Mouse (Mus musculus): ENCODE data around the gene Pfdn5.
"Not testable (repeated sequence)": the region's sequence is repeated elsewhere in the genome, so short reads cannot be mapped to it uniquely, and the experiment has no call there.

Pfdn5 gene

DNA sequence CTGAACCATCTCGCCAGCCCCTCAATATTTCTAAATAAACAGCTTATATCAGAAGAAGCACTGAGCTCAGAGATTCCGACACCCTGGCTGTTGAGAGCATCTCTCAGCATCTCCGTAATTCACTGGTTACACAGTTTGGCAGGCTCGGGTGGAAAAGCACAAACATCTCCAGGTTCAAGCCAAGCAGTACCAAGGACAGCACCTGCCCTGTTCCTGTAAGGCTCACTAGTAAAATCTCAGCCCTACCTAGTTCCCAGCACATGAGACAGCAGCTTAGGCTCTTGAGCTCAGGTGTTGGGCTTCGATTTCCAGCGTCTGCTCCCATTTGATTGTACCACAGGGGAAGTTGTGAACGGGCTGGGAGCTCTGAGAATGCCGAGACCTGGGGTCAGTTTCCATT, 9.3 kb downstream of the Pfdn5 start:
- in situ Hi-C loops (cut with MboI; ENCODE audit: low sequenced_read_pairs) = no loop called here

- in situ Hi-C loops (cut with MboI; ENCODE audit: low sequenced_read_pairs) = not testable (repeated sequence)
These were observed 10.0 kb downstream of the Pfdn5 start for GRCm38 (mm10) chr15:102335925-102336324.

DNA sequence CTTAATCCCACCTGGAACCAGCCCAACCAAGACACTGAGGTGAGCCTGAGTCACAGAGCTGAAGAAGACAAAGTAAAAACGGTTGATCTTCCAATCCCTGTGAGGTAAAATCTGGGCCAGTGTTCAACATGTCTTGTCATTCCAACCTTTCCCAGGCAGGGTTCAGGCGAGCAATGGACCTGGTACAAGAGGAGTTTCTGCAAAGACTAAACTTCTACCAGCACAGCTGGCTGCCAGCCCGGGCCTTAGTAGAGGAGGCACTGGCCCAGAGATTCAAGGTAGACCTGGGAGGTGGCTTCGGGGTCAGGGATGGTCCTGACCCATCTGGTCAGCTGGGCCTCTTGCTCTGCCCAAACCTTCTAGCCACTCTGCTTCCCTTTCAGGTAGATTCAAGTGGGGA, 11.0 kb downstream of the Pfdn5 start:
- in situ Hi-C loops (cut with MboI; ENCODE audit: low sequenced_read_pairs) = no loop called here

DNA sequence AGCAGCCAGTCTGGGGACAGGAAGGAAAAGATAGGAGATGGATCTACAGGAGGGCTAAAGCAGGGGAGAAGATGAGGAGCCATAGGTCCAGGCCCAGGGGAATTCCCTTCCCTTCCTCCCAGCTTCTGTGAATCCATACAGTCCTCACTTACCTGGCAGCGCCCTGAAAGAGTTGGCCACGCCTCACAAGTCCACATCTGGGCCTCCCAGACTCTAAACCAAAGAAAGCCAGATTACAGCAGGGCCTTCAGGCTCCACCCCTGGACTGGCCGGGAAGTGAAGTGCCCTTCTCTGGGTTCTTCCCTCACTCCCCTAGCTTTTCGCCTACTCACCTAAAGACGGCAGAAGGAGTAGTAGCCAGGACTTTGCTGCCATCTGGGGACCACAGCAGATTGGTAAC, 13.7 kb downstream of the Pfdn5 start:
- in situ Hi-C loops (cut with MboI; ENCODE audit: low sequenced_read_pairs) = no loop called here

GRCm38 (mm10) chr15:102341580-102341979, 15.7 kb downstream of the Pfdn5 start:
- in situ Hi-C loops (cut with MboI; ENCODE audit: low sequenced_read_pairs) = no loop called here

GRCm38 (mm10) chr15:102344490-102344889, 18.6 kb downstream of the Pfdn5 start:
- in situ Hi-C loops (cut with MboI; ENCODE audit: low sequenced_read_pairs) = no loop called here

GRCm38 (mm10) chr15:102346444-102346843, 20.5 kb downstream of the Pfdn5 start:
- in situ Hi-C loops (cut with MboI; ENCODE audit: low sequenced_read_pairs) = no loop called here

DNA sequence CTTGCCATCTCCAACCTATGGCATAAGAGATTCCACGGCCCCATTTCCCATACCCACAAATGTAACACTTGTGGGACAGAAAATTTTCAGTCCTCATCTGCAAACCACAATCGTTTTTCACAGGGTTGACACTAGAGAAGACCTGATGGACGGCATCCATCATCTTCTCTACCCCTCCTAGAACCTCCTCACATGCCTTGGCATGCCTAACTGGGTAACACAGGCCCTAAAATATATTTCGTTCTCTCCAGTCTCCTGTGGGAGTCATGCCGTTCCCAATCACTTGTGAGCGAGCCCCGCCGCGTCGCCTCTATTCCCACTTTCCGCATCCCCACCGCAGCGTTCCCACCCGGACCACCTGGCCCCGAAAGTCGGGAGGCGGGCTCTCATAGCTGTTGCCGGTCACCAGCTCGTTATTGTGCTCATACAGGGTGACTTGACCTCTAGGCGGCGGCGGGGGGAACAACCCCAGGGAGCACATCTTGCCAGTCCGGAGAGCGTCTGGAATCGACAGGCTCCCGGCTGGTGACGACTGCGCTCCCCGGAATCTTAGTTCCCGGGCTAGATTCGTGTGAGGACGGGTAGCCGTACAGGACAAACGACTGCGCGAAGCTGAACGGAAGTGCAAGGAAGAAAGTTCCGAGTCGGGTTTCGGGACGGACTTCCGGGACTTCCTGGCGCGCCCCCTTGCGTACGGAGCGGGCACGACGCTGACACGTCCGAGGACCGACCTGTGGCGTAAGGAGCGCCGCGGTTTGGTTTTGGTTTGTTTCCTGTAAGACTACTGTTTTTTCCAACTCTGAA, 24.4 kb downstream of the Pfdn5 start, which contains the start of gene Aaas:
Aaas (minus strand) TSS at position 634 of the 804 bp plus-strand sequence.
- in situ Hi-C loops (cut with MboI; ENCODE audit: low sequenced_read_pairs) = no loop called here

DNA sequence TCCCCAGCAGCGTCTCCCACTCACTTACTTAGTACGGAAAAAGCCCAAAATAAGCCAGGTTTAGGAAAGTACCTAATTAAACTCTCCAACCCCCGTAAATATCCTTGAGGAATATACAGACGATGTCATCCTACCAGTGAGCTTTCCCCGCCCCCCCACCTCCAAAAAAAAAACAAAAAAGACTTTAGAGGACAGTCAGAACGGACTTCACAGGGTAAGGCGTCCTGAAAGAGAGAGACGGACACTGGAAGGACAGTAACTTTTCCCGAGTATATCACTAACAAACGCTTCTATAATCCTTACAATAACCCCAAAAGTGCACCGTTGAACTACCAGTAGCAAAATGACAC, 25.0 kb downstream of the Pfdn5 start:
- in situ Hi-C loops (cut with MboI; ENCODE audit: low sequenced_read_pairs) = no loop called here

GRCm38 (mm10) chr15:102352177-102352576, 26.3 kb downstream of the Pfdn5 start:
- in situ Hi-C loops (cut with MboI; ENCODE audit: low sequenced_read_pairs) = no loop called here

DNA sequence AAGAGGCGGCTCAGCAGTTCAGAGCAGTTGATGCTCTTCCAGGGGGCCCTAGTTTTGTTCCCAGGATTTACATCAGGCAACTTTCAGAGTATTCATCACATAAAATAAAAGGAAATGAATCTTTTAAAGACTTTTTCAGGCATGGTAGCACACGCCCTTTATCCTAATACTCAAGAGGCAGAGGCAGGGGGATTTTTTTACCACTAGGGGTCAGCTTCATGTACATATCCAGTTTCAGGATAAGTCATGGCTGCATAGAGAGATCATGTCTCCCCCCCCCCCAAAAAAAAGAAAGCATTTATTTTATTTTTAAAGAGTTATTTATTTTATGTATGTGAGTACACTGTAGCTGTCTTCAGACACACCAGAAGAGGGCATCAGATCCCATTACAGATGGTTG, 28.1 kb downstream of the Pfdn5 start:
- in situ Hi-C loops (cut with MboI; ENCODE audit: low sequenced_read_pairs) = no loop called here

DNA sequence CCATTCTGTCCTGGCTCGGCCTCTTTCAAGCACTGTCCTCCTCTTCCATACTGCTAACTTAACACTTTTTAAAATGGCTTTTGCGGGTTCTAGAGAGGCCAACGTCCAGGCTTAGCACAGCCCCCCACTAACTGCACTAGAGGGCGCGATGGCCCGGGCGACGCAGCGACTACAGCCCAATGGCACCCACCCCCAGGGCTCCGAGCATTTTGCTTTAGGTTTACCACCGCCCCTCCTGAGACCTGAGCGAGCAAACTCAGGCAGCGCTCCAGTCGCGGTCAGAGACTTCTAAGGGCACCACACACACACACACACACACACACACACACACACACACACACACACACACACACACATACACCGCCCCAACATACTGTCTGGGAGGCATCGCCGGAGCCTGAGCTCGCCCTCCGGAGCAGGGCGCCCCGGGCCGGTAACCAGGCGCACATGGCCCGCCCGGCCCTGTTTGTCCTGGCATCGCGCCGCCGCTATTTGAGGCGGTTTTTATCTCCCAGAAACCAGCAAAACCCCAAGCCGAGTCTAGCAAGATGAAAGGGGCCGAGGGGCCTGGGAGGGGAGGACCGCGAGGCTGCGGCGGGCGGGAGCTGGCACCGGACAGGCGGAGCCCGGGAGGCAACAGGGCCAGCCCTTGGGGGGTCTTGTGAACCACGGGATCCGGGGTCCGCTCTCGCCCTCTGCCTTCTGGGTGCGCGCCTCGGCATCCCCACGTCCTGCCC, 29.4 kb downstream of the Pfdn5 start:
- in situ Hi-C loops (cut with MboI; ENCODE audit: low sequenced_read_pairs) = no loop called here

DNA sequence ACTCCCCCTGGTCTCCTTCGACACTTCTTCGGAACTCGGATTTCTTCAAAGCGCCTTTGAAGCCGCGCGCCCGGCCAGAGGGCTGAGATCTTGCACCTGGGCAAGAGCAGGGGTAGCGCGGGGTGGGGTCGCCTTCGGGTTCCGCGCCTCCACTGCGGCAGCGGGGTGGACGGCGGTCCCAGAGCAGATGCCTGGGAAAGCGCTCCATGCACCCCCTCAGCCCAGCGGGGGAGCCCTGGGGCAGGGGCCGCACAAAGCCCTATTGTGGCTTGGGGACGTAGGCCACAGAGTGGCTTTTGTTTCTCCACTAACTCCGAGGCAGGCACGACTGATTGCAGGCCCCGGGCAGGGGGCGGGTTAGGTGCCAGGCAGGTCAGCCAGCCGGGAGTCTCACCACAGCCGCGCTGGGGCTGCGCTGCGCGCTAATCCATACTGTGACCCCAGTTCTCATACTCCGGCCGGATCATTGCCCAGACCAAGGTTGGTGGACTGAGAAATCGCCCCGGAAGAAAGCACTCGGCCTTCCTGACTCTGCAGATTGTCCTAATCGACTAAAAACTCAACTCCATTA, 30.0 kb downstream of the Pfdn5 start:
- in situ Hi-C loops (cut with MboI; ENCODE audit: low sequenced_read_pairs) = no loop called here

DNA sequence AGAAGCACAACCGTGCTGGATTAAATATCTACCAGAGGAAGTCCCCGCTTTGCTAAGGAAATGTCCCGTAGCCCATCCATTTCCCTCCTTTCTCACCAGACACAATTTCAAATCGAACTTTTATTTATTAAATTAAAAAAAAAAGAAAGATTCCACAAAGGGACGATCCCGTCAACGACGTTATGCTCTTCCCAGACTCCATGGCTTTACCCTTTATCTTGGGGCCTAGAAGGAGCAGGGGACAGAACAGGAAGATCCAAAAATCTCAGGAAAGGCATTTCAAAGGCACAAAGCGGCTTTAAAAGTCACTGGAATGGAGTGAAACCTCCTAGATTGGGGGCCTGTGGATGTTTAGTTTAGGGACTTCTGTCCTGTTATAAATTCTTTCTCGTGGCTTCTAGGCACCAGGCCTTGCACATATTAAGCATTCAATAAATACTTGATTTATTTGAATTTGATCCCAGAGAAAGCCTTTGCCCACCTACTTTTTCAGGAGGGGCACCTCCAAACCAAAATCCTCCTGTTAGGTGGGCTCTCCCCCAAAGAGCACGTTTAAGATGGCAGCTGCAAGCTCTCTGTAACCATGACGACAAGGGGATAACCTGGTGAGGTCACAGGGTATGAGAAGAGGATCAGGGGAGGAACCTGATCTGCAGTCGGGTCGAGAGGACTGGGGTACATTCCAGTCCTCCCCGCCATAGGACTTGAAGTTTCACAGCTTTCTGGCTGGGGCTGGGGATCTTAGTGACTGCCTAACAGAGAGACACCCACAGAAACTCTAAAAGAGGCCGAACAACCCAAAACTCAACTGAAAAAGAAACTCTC, 30.8 kb downstream of the Pfdn5 start:
- in situ Hi-C loops (cut with MboI; ENCODE audit: low sequenced_read_pairs) = no loop called here

DNA sequence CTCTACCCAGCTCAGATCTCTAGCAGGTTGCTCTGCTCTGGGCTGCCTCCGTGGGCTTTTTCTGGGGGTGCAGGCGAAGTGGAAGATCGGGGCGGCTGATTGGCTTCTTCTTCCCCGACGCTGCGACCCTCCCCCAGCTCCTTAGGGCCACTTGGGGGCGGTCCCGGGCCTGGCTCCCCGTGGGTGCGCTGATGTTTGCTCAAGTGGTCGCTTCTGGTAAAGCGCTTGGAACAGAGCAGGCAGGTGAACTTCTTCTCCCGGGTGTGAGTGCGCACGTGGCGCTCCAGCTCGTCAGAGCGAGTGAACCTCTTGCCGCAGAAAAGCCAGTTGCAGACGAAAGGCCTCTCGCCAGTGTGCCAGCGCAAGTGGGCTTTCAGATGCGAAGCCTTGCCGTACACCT, 32.2 kb downstream of the Pfdn5 start:
- in situ Hi-C loops (cut with MboI; ENCODE audit: low sequenced_read_pairs) = no loop called here

DNA sequence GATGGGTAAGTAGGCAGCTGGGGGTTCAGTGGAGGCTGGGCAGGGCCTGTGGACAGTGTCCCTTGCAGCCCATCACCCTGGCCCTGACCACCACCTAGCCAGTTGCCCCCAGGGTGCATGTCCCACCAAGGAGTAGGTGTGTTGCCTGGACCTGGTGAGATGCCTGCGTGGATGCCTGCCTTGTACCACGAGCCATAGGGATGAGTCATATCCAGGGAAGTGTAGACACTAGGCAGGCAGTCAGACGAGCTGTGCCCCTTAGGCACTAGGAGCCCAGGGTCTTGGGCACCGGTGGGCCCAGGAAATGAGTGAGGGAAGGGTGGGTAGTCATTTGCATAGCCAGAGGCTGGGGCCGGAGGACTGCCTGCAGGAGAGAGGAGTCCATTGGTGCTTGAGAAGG, 32.9 kb downstream of the Pfdn5 start:
- in situ Hi-C loops (cut with MboI; ENCODE audit: low sequenced_read_pairs) = no loop called here

DNA sequence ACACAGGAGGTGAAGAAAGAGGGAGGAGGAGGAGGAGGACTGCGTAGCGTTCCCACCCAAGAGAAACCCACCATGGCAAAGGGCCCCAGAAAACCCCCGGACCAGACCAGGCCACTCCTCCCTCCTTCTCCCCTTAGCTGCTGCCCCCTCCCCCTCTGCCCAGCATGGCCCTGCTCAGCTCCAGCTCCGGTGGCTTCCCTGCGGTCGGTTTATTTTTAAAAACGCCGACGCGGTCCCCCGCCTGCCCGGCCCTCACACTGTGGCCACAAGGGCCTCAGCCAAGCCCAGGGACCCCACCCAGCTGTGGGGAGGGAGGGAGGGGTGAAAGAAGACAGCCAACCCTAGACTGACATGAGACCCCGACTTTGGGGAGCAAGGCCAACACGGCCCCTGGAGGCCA, 36.7 kb downstream of the Pfdn5 start:
- in situ Hi-C loops (cut with MboI; ENCODE audit: low sequenced_read_pairs) = no loop called here

- in situ Hi-C loops (cut with MboI; ENCODE audit: low sequenced_read_pairs) = no loop called here
These were observed 38.8 kb downstream of the Pfdn5 start for GRCm38 (mm10) chr15:102364678-102365077.

GRCm38 (mm10) chr15:102366238-102366637, 40.3 kb downstream of the Pfdn5 start:
- in situ Hi-C loops (cut with MboI; ENCODE audit: low sequenced_read_pairs) = no loop called here

DNA sequence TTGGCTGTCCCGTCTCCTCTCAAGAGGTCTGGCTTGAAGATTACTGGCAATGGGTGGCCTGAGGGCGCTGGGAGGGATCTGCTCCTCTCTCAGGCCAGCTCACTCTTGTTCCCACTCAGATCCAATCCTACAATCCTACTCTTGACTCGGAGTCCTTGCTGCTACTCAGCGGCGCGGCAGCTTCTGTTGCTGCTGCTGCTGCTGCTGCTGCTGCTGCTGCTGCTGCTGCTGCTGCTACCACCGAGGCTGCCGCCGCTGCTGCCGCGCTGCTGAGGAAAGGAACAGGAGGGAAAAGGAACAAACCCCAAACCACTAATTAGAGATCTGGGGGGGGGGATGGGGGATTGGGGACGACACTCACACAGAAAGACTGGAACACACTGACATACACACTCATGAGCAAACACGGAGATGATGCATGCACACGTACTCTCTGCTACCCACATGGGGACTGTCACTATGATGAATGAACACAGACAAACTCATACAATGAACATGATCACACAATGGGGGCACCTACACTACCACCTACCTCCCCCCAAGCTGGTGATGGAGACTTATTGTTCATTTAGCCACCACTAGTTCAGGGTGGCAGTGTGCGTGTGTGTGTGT, 40.9 kb downstream of the Pfdn5 start, which contains the start of gene Sp7:
Sp7 (minus strand) TSS at position 450 of the 612 bp plus-strand sequence.
- in situ Hi-C loops (cut with MboI; ENCODE audit: low sequenced_read_pairs) = no loop called here

DNA sequence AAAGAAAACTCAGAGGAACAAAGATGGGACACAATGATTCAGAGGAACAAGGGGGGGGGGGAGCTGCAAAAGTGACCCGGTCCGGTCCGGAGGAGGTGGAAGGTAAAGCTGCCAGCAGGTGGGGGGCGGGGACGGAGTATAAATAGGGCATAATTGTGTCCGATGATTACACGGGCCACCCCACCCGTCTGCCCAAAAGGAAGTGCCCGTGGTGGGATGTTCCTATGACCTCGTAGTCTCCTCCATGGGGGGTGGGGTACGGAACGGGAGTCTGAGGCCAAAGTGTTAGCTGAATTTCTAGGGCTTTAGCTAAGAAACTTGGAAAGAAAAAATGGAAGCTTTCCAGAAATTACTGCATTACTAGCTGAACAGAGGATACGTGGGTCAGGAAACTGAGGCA, 44.1 kb downstream of the Pfdn5 start:
- in situ Hi-C loops (cut with MboI; ENCODE audit: low sequenced_read_pairs) = no loop called here

Measured in CH12F3 (cell line).